Mouse (Mus musculus): ENCODE data around the gene Cnksr3.

GRCm38 (mm10) chr10:7142287-7142686 lies 69.8 kb downstream of the Cnksr3 start:
- TF ChIP-seq POLR2A (IDR thresholded peaks at IDR 0.05; ENCODE audit: insufficient read length, low read depth), result no peak
- no peak for TF ChIP-seq E2F4 (IDR thresholded peaks at IDR 0.05; ENCODE audit: insufficient read depth)
- TF ChIP-seq POLR2AphosphoS2 (IDR thresholded peaks at IDR 0.05; ENCODE audit: insufficient read length, low read depth), result no peak

All from myocyte (in vitro differentiated cells).